Mouse (Mus musculus): ENCODE results near the gene Hoxa4.

The Hoxa4 gene

GRCm38 (mm10) chr6:52216691-52217458 is 25.3 kb upstream of the Hoxa4 start:
- DNase-seq (ENCODE audit: low spot score in 2 of 2), result no peak

GRCm38 (mm10) chr6:52215771-52216535 is 24.4 kb upstream of the Hoxa4 start:
- DNase-seq (ENCODE audit: low spot score in 2 of 2), result no peak

DNA sequence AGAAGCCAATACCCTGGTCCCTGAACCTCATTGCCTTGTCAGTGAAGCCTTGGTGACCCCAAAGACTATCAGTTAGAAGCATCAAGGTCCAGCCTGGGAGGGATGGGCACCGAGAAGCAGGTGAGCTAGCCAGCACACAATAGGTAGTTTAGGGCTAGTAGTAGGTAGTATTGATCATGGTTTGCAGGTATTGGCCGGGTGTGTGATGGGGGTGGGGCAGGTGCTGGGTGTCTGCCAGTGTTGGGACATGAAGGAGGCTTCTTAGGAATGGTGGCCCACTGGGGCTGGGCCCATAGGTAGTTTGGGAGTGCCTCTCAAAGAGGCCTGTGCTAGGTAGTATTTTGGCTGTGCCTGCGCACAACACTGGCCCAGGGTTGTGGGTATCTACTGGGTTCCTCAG is 23.5 kb upstream of the Hoxa4 start:
- no peak for DNase-seq (ENCODE audit: low spot score in 2 of 2)

- no peak for DNase-seq (ENCODE audit: low spot score in 2 of 2)
These were observed 22.7 kb upstream of the Hoxa4 start for GRCm38 (mm10) chr6:52214271-52214670.

DNA sequence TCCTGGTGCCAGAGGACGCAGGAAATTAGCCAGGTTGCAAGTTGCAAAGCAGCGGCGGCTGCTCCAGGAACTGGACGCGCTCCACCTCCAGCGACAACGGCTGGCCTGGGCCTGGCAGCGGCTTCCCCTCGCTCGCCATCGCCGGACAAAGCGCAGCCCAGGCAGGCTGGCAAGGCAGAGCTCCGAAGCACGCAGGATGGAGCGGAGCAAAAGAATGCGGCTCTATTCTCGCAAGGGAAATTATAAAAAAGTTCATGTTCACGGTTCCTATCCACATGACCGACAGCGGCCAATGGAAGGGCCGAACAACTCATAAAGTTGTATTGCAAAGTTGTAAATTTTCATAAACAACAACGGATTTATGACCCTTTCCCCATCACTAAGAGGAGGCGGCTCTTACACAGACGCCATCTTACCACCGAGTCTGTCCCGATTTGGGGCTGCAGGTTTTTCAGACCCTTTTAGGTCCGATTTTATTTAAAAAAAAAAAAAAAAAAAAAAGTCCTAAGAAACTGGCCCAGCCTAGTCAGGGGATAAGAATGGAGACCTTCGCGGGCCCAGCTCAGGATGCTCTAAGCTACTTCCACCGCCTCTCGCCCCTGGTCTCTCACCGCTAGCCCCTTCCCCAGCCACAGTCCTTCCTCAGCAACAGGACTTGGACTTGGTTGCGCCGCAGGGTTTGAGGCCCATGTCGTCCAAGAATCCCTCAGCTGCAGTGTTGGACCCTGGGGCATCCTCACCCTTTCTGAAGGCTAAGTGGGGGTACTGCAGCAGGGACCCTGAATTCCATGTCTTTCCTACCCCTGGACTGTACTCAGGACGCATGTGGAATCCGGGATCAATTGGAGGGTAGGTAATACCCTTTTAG is 21.8 kb upstream of the Hoxa4 start, which contains the start of the genes Hoxa3 and Gm28308:
TSS of gene Hoxa3 (minus strand) at position 218 of the 868 bp plus-strand sequence.
TSS of gene Gm28308 (minus strand) at position 221 of the 868 bp plus-strand sequence.
- no peak for DNase-seq (ENCODE audit: low spot score in 2 of 2)

DNA sequence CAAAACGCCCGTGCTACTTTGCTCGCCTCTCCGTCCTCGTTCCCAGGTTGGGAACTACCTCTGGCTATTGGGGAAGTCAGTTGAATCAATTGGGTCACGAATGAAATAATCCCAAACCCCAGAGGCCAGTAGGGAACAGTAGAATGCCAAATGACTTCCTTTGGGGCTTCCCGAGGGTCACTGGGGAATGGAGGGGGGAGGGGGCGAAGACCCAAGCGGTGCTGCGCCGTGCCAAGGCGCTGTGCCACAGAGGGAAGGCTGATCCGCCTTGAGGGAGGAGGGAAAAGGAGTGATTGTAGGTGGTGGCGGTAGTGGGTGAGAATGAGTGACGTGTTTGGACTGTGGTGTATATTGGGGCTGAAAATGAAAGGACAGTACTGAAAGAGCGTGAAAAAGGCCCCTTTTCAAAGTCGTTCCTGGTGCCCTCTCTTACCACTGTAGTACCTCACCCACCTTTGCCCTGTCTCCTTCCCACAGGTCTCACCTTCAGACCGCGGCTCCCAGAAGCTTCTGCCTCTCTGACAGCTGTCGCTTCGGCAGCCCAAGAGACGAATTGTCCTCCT is 21.1 kb upstream of the Hoxa4 start:
- DNase-seq (ENCODE audit: low spot score in 2 of 2), result no peak

DNA sequence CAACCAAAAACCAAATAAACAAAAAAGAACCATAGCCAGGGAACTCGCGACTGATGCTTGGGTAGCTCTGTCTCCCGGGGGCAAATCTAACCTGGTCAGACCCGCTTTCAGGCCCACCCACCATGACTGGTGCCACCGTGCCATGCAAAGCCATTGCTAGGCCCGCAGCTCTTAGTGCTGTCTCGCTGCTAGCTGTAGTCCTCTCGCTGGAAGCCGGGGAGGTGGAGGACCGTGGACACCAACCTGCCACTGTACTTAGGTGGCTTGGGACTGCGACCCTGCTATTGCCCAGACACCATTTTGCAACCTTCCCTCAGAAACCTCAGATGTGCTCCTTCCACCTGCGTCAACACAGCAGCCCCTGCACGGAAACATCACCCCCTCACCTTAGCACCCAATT is 20.4 kb upstream of the Hoxa4 start:
- DNase-seq (ENCODE audit: low spot score in 2 of 2), result no peak

GRCm38 (mm10) chr6:52211170-52211935 is 19.8 kb upstream of the Hoxa4 start:
- peak in 1 of 2 experiments; percentile 56 for DNase-seq (ENCODE audit: low spot score in 2 of 2)

- no peak for DNase-seq (ENCODE audit: low spot score in 2 of 2)
These were observed 18.1 kb upstream of the Hoxa4 start for GRCm38 (mm10) chr6:52209685-52210046.

- DNase-seq (ENCODE audit: low spot score in 2 of 2), result no peak
These were observed 17.5 kb upstream of the Hoxa4 start for GRCm38 (mm10) chr6:52208868-52209684.

GRCm38 (mm10) chr6:52208072-52208867 is 16.7 kb upstream of the Hoxa4 start, which contains the start of gene Hoxa6:
Gene Hoxa6, minus strand, starts transcription at chr6:52208722.
- DNase-seq (ENCODE audit: low spot score in 2 of 2), result no peak

- DNase-seq (ENCODE audit: low spot score in 2 of 2), result no peak
These were observed 16.1 kb upstream of the Hoxa4 start for GRCm38 (mm10) chr6:52207684-52207976.

DNA sequence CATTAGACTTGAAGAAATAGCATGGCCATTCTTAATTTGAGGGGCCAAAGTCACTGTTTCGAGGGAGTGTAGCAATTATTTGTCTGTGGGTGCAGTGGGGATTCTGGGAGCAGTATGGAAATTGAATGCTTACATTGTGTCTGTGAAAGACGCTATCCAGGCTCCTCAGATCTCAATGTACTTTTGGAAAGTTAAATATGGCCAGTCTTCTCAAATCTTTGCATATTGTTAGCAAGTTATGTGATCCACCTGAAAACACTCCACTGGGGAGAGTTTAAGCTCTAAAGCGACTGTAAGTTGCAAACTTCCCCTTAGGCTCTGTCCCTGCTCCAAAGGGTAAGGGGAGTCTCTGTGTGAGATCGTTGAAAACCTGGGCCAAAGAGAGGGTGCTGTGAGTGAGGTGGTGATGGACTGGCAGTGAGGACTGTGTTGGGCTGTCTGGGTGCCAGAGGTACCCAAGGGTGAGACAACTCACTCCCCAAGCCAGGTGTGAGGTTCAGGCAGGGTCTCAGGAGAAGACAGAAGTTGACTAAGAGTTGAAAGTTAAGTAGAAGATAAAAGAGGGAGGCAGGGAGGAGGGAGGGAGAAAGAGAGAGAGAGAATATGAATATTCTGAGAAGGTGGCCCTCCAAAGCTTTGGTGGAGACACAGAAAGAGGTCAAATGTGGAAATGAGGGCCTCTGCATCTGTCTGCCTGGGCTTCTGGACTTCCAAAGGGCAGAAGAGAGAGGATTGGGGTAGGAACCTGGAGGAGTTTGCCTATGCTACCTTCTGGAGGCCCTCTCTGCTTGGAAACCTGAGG is 15.5 kb upstream of the Hoxa4 start:
- no peak for DNase-seq (ENCODE audit: low spot score in 2 of 2)

DNA sequence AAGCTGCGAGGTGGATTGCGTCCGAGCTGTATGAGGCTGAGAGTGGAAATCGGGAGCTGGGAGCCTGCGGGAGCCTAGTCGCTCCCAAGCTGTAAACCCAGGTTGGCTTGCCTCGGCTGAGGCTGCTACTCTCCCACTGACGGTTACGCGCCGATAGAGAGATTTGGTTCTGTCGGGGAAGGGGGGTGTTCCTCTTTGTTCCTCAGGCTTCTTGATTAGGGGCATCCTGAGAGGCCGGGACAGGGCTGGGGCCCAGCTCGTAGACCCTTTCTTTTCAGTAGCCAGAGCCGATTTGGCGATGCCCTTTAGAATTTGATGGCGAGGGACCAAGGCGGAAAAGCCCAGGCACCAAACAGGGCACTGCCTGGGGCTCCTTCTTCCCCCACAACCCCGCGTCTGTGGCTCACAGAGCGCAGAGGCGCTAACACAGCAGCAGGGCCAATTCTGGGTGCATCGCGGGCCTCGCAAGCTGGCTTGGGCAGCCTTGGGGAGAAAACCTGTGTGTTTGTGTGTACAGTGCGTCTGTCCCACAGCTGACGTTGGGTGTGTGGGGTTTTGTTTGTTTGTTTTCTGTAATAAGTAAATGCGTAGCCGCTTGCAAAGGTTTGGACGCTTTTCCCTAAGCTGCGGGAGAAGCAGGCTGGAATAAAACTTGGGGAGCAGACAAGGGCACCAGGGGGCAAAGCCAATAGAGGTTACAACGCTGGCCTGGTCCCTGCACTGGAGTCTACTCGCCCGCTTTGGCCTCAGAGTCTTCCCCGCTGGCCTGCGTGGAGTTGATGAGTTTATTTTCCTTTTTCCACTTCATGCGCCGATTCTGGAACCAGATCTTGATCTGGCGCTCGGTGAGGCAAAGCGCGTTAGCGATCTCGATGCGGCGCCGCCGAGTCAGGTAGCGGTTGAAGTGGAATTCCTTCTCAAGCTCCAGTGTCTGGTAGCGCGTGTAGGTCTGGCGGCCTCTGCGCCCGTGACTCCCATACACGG is 14.4 kb upstream of the Hoxa4 start:
- DNase-seq (ENCODE audit: low spot score in 2 of 2), result no peak

DNA sequence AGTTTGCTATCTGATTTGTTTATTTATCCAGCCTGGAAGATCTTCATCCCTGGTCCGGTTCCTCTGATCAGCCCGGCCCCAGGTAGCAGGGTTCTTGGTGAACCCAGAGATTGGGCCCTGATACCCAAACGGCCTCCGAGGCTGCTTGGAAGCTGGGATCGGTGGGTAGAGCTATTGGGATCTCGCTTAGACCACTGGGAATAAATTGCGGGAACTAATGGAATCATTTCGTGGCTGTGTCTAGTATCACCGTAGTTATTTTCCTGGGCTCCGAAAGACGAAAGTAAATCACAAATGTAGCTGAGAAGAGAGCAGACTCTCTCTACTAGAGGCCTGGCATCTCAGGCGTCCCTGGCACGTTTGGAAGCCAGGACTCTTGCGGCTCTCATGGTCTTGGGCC is 13.7 kb upstream of the Hoxa4 start:
- peak in 1 of 2 experiments; percentile 1 for DNase-seq (ENCODE audit: low spot score in 2 of 2)

DNA sequence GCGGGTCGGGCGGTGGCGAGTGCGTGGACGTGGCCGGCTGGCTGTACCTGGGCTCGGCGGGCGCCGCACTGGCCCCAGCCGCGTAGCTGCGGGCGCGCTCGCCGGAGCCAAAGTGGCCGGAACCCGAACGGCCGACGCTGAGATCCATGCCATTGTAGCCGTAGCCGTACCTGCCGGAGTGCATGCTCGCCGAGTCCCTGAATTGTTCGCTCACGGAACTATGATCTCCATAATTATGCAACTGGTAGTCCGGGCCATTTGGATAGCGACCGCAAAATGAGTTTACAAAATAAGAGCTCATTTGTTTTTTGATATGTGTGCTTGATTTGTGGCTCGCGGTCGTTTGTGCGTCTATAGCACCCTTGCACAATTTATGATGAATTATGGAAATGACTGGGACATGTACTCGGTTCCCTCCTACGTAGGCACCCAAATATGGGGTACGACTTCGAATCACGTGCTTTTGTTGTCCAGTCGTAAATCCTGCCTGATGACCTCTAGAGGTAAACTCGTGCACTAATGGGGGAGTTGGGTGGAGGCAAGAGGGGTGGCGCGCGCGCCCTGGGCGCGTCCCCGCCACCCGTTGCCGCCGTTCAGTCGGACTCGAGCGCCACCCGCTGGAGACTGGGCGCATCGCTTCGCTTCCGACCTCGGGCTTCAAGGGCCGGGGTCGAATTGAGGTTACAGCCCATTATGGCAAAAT is 12.6 kb upstream of the Hoxa4 start, which contains the start of gene Hoxa5:
TSS of gene Hoxa5 (minus strand) at position 538 of the 703 bp plus-strand sequence.
- DNase-seq (ENCODE audit: low spot score in 2 of 2), result no peak

Measured in frontal cortex, postnatal 36 days (tissue).